Mouse (Mus musculus): Measurements from ENCODE around the gene Mapk1ip1. TPM values are rescaled to one million over a fixed set of nuclear protein-coding genes. Genes with fewer than 3 reads are reported as not detected.
A peak's percentile ranks its signal among the peaks of the same experiment; 100 is the strongest.

Mapk1ip1 gene
- total and polyA plus RNA-seq, 2 experiments from 2014 or later: 34.1 to 35.1 TPM

- DNase-seq (no peak), ATAC-seq (no peak)
- Histone ChIP-seq H3K27me3 (ENCODE audit: insufficient read depth, low read length) (no peaks in the 10 kb centered on the region), H3K4me1 (ENCODE audit: insufficient read depth) (no peaks in the 10 kb centered on the region), H3K36me3 (ENCODE audit: insufficient read depth) (no peaks in the 10 kb centered on the region), H3K9ac (no peak overlapping the region), H3K9me3 (ENCODE audit: low read length) (no peaks in the 10 kb centered on the region), H3K4me2 (ENCODE audit: low read depth) (no peak overlapping the region), H3K27ac (ENCODE audit: low read depth, low read length) (no peak overlapping the region), H3K4me3 (ENCODE audit: low read depth, low read length) (no peak overlapping the region)
- WGBS: 80% methylated on average over 3 of the region's 3 CpGs
- TF ChIP-seq CTCF (IDR thresholded peaks at IDR 0.05; ENCODE audit: low read depth): no peak
Observed at GRCm38 (mm10) chr7:138807146-138807545, 38.9 kb downstream of the Mapk1ip1 start.

- Histone ChIP-seq H3K9me3 (ENCODE audit: low read length) (no peaks in the 10 kb centered on the region), H3K4me2 (ENCODE audit: low read depth) (no peak overlapping the region), H3K9ac (no peak overlapping the region), H3K27ac (ENCODE audit: low read depth, low read length) (no peak overlapping the region), H3K36me3 (ENCODE audit: insufficient read depth) (no peaks in the 10 kb centered on the region), H3K4me3 (ENCODE audit: low read depth, low read length) (no peak overlapping the region), H3K4me1 (ENCODE audit: insufficient read depth) (no peaks in the 10 kb centered on the region), H3K27me3 (ENCODE audit: insufficient read depth, low read length) (no peaks in the 10 kb centered on the region)
- no peak for TF ChIP-seq CTCF (IDR thresholded peaks at IDR 0.05; ENCODE audit: low read depth)
- 59% methylated on average over 4 of the region's 4 CpGs for WGBS
- DNase-seq (no peak), ATAC-seq (no peak)
Observed at GRCm38 (mm10) chr7:138803386-138803785, 42.7 kb downstream of the Mapk1ip1 start.

- ATAC-seq (no peak), DNase-seq (peak; percentile 41)
- no peaks in the 10 kb centered on the region for H3K4me1 ChIP-seq (ENCODE audit: insufficient read depth)
- TF ChIP-seq CTCF (IDR thresholded peaks at IDR 0.05; ENCODE audit: low read depth): no peak
- no peak overlapping the region for H3K4me3 ChIP-seq (ENCODE audit: low read depth, low read length)
- H3K4me2 ChIP-seq (ENCODE audit: low read depth): no peak overlapping the region
- no peak overlapping the region for H3K9ac ChIP-seq
- no peaks in the 10 kb centered on the region for H3K27me3 ChIP-seq (ENCODE audit: insufficient read depth, low read length)
- WGBS: 41% methylated on average over 5 of the region's 5 CpGs
- H3K27ac ChIP-seq (ENCODE audit: low read depth, low read length): no peak overlapping the region
- no peaks in the 10 kb centered on the region for H3K9me3 ChIP-seq (ENCODE audit: low read length)
- H3K36me3 ChIP-seq (ENCODE audit: insufficient read depth): no peaks in the 10 kb centered on the region
Observed at GRCm38 (mm10) chr7:138788109-138788508, 58.0 kb downstream of the Mapk1ip1 start.

Other genes starting within 250 kb of the Mapk1ip1 start
- 115 TPM in 2 replicates for gene Ppp2r2d, start 194 bp downstream of the Mapk1ip1 start, total RNA-seq (2014; rRNA removed)
- gene Ppp2r2d, start 194 bp downstream of the Mapk1ip1 start, polyA plus RNA-seq (2015; fragmentation: Nextera tagmentation; extraction: Ambion mirVana): 90.3 and 99.4 TPM in 2 replicates
- gene Bnip3, start 63.2 kb upstream of the Mapk1ip1 start, total RNA-seq (2014; rRNA removed): 145 TPM in 2 replicates
- gene Bnip3, start 63.2 kb upstream of the Mapk1ip1 start, polyA plus RNA-seq (2015; fragmentation: Nextera tagmentation; extraction: Ambion mirVana): 98.8 and 108 TPM in 2 replicates
- gene Jakmip3, start 94.5 kb upstream of the Mapk1ip1 start, total RNA-seq (2014; rRNA removed): 13.9 and 15.8 TPM in 2 replicates
- 3.1 and 5.7 TPM in 2 replicates for gene Jakmip3, start 94.5 kb upstream of the Mapk1ip1 start, polyA plus RNA-seq (2015; fragmentation: Nextera tagmentation; extraction: Ambion mirVana)
- 121 and 125 TPM in 2 replicates for gene Dpysl4, start 239.7 kb upstream of the Mapk1ip1 start, total RNA-seq (2014; rRNA removed)
- 112 and 142 TPM in 2 replicates for gene Dpysl4, start 239.7 kb upstream of the Mapk1ip1 start, polyA plus RNA-seq (2015; fragmentation: Nextera tagmentation; extraction: Ambion mirVana)

Data from forebrain, postnatal 0 days (tissue).